Mouse (Mus musculus) retina, embryonic 14.5 days (tissue): Measurements from ENCODE around the gene Vezt.

Experiments used
- DNase-seq: peaks from one replicate; pipeline ENCODE4 v3.0.0-alpha.2; 2015; ENCODE audit warnings: low spot score

Vezt gene

GRCm38 (mm10) chr10:93911326-93911725 lies 124.3 kb downstream of the Vezt start:
- no peak for DNase-seq

GRCm38 (mm10) chr10:93909811-93910446 lies 125.7 kb downstream of the Vezt start:
- no peak for DNase-seq

DNA sequence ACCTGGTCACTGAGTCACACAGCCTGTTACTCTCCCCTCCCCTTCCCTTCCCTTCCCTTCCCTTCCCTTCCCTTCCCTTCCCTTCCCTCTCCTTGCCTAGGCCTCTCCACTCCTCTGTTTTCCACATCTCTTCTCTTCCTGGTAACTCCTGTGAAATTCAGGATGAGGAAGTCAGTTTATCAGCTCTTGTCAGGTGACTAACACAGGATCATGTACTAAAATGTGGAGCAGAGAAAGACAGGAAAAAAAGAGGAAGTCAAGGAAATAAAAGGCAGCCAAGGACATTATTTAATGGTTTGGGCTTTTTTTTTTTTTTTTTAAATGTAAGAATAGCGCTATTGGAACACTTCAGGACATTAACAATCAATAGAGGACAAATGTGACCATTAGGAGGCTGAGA lies 126.6 kb downstream of the Vezt start:
- no peak for DNase-seq

- no peak for DNase-seq
These were observed 127.1 kb downstream of the Vezt start for GRCm38 (mm10) chr10:93908540-93908939.

DNA sequence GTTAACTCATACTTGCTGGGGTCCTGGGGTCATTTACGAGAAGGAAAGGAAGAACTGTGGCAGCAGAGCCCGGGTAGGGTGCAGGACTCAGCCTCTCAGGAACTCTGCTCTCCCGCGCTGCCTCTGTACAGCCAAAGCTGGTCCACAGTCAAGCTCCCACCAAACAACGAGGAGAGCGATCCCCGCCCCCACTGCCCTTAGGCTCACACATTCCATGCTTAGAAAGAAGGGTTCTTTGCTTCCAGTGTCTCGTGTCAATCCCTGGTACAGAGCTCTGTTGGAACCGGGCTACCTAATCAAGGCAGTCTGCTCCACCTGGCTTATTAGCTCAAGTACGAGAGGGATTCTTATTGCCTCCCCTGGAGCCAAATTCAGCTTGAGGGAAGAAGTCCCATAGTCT lies 128.2 kb downstream of the Vezt start:
- no peak for DNase-seq

DNA sequence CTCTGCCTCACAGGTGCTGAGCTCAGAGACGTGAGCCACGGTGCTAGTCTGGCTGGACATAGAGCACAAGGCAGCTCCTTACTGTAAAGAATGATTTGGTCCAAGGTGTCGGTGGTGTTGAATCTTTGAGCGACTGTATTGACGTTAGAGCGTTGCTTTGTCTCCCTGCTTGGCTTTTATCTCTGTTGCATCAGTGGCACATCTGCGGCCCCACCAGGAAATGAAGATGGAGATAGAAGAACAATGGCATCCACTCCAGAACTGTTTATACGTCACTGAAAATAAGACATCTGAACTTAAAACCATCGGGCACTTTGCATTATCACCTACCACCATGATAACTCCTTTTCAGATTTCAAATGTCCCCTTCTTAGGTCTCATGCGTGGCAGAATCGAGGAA lies 135.7 kb downstream of the Vezt start:
- no peak for DNase-seq

GRCm38 (mm10) chr10:93899303-93899702 lies 136.3 kb downstream of the Vezt start:
- DNase-seq = no peak

- DNase-seq = no peak
These were observed 138.5 kb downstream of the Vezt start, which contains the start of gene Metap2 for GRCm38 (mm10) chr10:93897043-93897646. Gene Metap2 (minus strand): TSS chr10:93897093.

- DNase-seq = no peak
These were observed 143.1 kb downstream of the Vezt start for GRCm38 (mm10) chr10:93892551-93892950.

- DNase-seq = no peak
These were observed 144.6 kb downstream of the Vezt start for GRCm38 (mm10) chr10:93891031-93891430.

DNA sequence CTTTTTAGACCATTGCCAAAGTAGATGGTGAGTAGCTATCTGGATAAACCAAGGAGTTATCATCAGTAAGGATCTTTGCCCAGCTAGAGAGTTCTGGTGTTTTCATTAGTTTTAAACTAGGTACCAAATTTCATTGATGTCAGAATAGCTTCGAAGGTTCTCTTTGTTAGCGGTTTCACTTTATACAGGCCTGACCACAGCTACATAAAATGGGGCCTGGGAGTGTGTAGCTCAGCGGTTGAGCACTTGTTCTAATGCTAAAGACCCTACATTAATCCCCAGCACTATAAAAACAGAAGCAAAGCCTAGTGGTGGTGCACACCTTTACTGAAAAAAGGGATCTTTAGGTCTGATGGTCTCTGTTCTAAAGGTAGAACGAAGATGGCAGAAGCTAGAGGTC lies 145.1 kb downstream of the Vezt start:
- no peak for DNase-seq

DNA sequence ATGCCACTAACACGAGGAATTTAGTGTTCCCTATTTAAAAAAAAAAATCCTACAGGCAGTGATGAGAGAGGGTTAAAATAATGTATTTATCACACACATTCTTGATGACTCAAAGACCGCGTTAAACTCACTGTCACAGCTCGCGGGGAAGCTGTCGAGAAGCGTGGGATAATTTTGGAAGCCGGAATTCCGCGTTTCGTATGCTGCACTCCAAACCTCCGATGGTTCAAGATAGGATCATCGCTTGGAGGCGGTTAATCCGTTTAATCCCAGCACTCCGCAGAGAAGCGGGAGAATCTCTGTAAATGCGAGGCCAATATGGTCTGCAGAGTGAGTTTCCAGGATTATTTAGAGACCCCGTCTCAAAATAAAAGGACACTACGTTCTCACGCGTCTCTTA lies 145.6 kb downstream of the Vezt start:
- DNase-seq = peak; percentile 59

DNA sequence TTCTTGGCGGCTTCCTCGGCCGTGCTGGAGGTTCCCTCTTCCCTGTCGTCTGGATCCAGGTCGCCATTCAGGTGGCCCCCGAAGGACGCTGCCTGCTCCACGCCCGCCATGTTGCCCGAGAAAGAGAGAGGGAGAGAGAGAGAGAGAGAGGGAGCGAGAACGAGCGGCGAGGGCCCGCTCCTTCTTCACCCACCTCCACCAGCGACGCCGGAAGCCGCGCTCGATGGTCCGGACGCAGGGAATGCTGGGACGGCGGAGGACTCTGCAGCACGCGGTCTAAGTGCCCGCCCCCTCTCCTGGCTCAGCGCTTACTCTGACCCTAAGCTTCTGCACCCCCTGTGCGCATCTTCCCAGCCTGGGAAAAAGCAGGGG lies 146.1 kb downstream of the Vezt start:
- peak; percentile 93 for DNase-seq
